Mouse (Mus musculus): ENCODE data around the gene Slc7a5. TPM values are rescaled to one million over a fixed set of nuclear protein-coding genes. Genes with fewer than 3 reads are reported as not detected.

Gene Slc7a5
- 17.1 and 23.3 TPM in 2 replicates for polyA plus RNA-seq (2015; fragmentation: Nextera tagmentation; extraction: Ambion mirVana)

GRCm38 (mm10) chr8:121907587-121908248, at the start of gene Slc7a5:
Gene Slc7a5, minus strand, starts transcription at chr8:121907694.

GRCm38 (mm10) chr8:121949222-121949800, 41.8 kb upstream of the Slc7a5 start, which contains the start of gene Banp:
Gene Banp, plus strand, starts transcription at chr8:121949750.

DNA sequence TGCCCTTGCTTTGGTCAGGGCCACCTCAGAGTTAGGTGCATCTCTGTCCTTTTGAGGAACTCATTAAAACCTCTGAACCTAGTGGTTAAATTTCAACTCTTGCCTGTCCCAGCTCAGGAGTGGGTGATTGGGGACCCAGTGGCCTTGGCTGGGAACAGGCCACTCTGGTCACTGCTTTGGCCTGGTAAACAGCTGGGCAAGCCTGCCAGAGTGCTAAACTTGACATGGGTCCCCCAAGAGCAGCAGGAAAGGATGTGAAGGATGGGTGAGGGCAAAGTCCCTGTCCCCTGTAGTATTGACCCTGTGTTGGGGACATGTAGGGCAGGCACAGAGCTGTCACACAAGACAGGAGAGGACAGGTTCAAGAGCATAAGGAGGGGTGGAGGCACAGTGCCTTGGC, 37.3 kb upstream of the Slc7a5 start, which contains the start of gene Car5a:
TSS of gene Car5a (minus strand) at position 74 of the 400 bp plus-strand sequence.

Other genes with a start within 250 kb of the Slc7a5 start
- gene Jph3, start 178.1 kb downstream of the Slc7a5 start, polyA plus RNA-seq (2015; fragmentation: Nextera tagmentation; extraction: Ambion mirVana) = 7.0 and 16.0 TPM in 2 replicates
- gene Klhdc4, start 78.1 kb downstream of the Slc7a5 start, polyA plus RNA-seq (2015; fragmentation: Nextera tagmentation; extraction: Ambion mirVana) = 13.1 and 17.2 TPM in 2 replicates
- 0.35 and 0.79 TPM in 2 replicates for gene Car5a, start 37.2 kb upstream of the Slc7a5 start, polyA plus RNA-seq (2015; fragmentation: Nextera tagmentation; extraction: Ambion mirVana)
- 11.7 and 14.0 TPM in 2 replicates for gene Banp, start 42.1 kb upstream of the Slc7a5 start, polyA plus RNA-seq (2015; fragmentation: Nextera tagmentation; extraction: Ambion mirVana)

All from adrenal gland, postnatal 0 days (tissue).